Mouse (Mus musculus): Measurements from ENCODE around the gene Map2k4. TPM values are rescaled to one million over a fixed set of nuclear protein-coding genes. Genes with fewer than 3 reads are reported as not detected.

Map2k4 gene
- polyA plus RNA-seq, 1 experiment from 2014 or later, result 135 TPM

- Histone ChIP-seq H3K27ac (ENCODE audit: low read depth, low read length) (peak within 1 kb of the TSS; percentile 71), H3K36me3 (ENCODE audit: control insufficient read depth, insufficient read depth, low read length) (no peaks in the 10 kb centered on the region), H3K4me1 (ENCODE audit: control insufficient read depth, insufficient read depth, low read length) (peaks cover 8% of the 10 kb centered on the region), H3K9me3 (ENCODE audit: control insufficient read depth, low read length) (no peaks in the 10 kb centered on the region), H3K4me2 (ENCODE audit: low read depth, low read length) (peak within 1 kb of the TSS; percentile 94), H3K4me3 (ENCODE audit: low read depth, low read length) (peak within 1 kb of the TSS; percentile 73), H3K9ac (replicated peaks; ENCODE audit: low read depth, low read length) (peak within 1 kb of the TSS; percentile 63), H3K27me3 (ENCODE audit: control insufficient read depth, insufficient read depth, low read length) (no peaks in the 10 kb centered on the region)
- under 1% methylated on average over 58 of the region's 58 CpGs for WGBS
- peak; percentile 97 for ATAC-seq (ENCODE audit: low read depth)
These were observed 18.9 kb upstream of the Map2k4 start, which contains the start of gene Zkscan6 for GRCm38 (mm10) chr11:65806909-65807504. Gene Zkscan6 (plus strand): TSS chr11:65807175.

DNA sequence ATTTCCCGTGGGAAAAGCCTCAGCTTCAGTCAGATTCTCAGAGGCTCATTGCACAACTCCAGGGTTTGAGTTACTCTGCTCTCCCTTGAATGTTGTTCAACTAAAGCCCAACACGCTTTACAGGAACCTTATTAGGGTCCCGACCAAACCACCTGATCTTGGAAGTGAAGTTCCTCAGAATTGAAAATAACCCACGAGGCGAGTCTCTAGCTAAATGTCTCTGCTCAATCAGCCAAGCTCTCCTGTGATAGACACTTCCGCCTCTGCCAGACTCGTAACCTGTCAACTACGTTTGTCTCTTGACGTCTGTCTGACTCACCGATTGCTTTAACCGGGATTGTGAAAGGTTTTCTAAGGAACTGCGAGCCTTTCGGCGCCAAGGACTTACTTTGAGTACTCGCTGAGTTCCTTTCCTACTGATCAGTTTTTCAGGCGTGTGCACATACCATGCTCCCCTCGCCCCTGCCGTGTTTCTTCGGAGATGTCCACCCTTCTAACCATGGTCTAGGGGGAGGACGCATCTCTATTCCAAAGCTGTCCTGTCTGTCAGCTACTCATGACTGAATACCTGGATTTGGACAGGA lies 18.3 kb upstream of the Map2k4 start:
- Histone ChIP-seq H3K9ac (replicated peaks; ENCODE audit: low read depth, low read length) (peak overlapping the region; percentile 63), H3K36me3 (ENCODE audit: control insufficient read depth, insufficient read depth, low read length) (no peaks in the 10 kb centered on the region), H3K27me3 (ENCODE audit: control insufficient read depth, insufficient read depth, low read length) (no peaks in the 10 kb centered on the region), H3K27ac (ENCODE audit: low read depth, low read length) (peak overlapping the region; percentile 36), H3K9me3 (ENCODE audit: control insufficient read depth, low read length) (no peaks in the 10 kb centered on the region), H3K4me2 (ENCODE audit: low read depth, low read length) (peak overlapping the region; percentile 94), H3K4me1 (ENCODE audit: control insufficient read depth, insufficient read depth, low read length) (peaks cover 8% of the 10 kb centered on the region), H3K4me3 (ENCODE audit: low read depth, low read length) (peak overlapping the region; percentile 73)
- WGBS, result 1% methylated on average over 20 of the region's 20 CpGs
- ATAC-seq (ENCODE audit: low read depth), result peak; percentile 70

GRCm38 (mm10) chr11:65801899-65802298 lies 13.8 kb upstream of the Map2k4 start:
- 68% methylated on average over 3 of the region's 3 CpGs for WGBS
- Histone ChIP-seq H3K4me3 (ENCODE audit: low read depth, low read length) (no peak overlapping the region), H3K4me2 (ENCODE audit: low read depth, low read length) (no peak overlapping the region), H3K4me1 (ENCODE audit: control insufficient read depth, insufficient read depth, low read length) (peaks cover 2% of the 10 kb centered on the region; the same call in 1 of the 2 replicates), H3K27me3 (ENCODE audit: control insufficient read depth, insufficient read depth, low read length) (no peaks in the 10 kb centered on the region), H3K9ac (replicated peaks; ENCODE audit: low read depth, low read length) (no peak overlapping the region), H3K36me3 (ENCODE audit: control insufficient read depth, insufficient read depth, low read length) (no peaks in the 10 kb centered on the region), H3K27ac (ENCODE audit: low read depth, low read length) (no peak overlapping the region), H3K9me3 (ENCODE audit: control insufficient read depth, low read length) (no peaks in the 10 kb centered on the region)
- no peak for ATAC-seq (ENCODE audit: low read depth)

GRCm38 (mm10) chr11:65795896-65796295 lies 7.8 kb upstream of the Map2k4 start:
- WGBS, result 55% methylated on average over 1 of the region's 1 CpGs
- H3K27ac ChIP-seq (ENCODE audit: low read depth, low read length), result no peak overlapping the region
- H3K9me3 ChIP-seq (ENCODE audit: control insufficient read depth, low read length), result no peaks in the 10 kb centered on the region
- no peaks in the 10 kb centered on the region for H3K4me1 ChIP-seq (ENCODE audit: control insufficient read depth, insufficient read depth, low read length)
- no peaks in the 10 kb centered on the region for H3K27me3 ChIP-seq (ENCODE audit: control insufficient read depth, insufficient read depth, low read length)
- ATAC-seq (ENCODE audit: low read depth), result no peak
- H3K36me3 ChIP-seq (ENCODE audit: control insufficient read depth, insufficient read depth, low read length), result no peaks in the 10 kb centered on the region
- H3K4me2 ChIP-seq (ENCODE audit: low read depth, low read length), result no peak overlapping the region
- no peak overlapping the region for H3K4me3 ChIP-seq (ENCODE audit: low read depth, low read length)
- H3K9ac ChIP-seq (replicated peaks; ENCODE audit: low read depth, low read length), result no peak overlapping the region

GRCm38 (mm10) chr11:65794428-65795219 lies 6.5 kb upstream of the Map2k4 start:
- Histone ChIP-seq H3K27me3 (ENCODE audit: control insufficient read depth, insufficient read depth, low read length) (no peaks in the 10 kb centered on the region), H3K9ac (replicated peaks; ENCODE audit: low read depth, low read length) (no peak overlapping the region), H3K4me1 (ENCODE audit: control insufficient read depth, insufficient read depth, low read length) (no peaks in the 10 kb centered on the region), H3K4me3 (ENCODE audit: low read depth, low read length) (no peak overlapping the region), H3K27ac (ENCODE audit: low read depth, low read length) (no peak overlapping the region), H3K36me3 (ENCODE audit: control insufficient read depth, insufficient read depth, low read length) (no peaks in the 10 kb centered on the region), H3K4me2 (ENCODE audit: low read depth, low read length) (no peak overlapping the region), H3K9me3 (ENCODE audit: control insufficient read depth, low read length) (no peaks in the 10 kb centered on the region)
- no peak for ATAC-seq (ENCODE audit: low read depth)
- 84% methylated on average over 10 of the region's 10 CpGs for WGBS

GRCm38 (mm10) chr11:65787421-65788151 lies 511 bp downstream of the Map2k4 start:
- H3K9ac ChIP-seq (replicated peaks; ENCODE audit: low read depth, low read length), result peak overlapping the region; percentile 96
- under 1% methylated on average over 48 of the region's 71 CpGs for WGBS
- no peaks in the 10 kb centered on the region for H3K9me3 ChIP-seq (ENCODE audit: control insufficient read depth, low read length)
- ATAC-seq (ENCODE audit: low read depth), result peak; percentile 87
- no peaks in the 10 kb centered on the region for H3K36me3 ChIP-seq (ENCODE audit: control insufficient read depth, insufficient read depth, low read length)
- H3K27ac ChIP-seq (ENCODE audit: low read depth, low read length), result peak overlapping the region; percentile 89
- peak overlapping the region; percentile 78 for H3K4me2 ChIP-seq (ENCODE audit: low read depth, low read length)
- H3K27me3 ChIP-seq (ENCODE audit: control insufficient read depth, insufficient read depth, low read length), result no peaks in the 10 kb centered on the region
- H3K4me1 ChIP-seq (ENCODE audit: control insufficient read depth, insufficient read depth, low read length), result peaks cover 15% of the 10 kb centered on the region
- peak overlapping the region; percentile 79 for H3K4me3 ChIP-seq (ENCODE audit: low read depth, low read length)

DNA sequence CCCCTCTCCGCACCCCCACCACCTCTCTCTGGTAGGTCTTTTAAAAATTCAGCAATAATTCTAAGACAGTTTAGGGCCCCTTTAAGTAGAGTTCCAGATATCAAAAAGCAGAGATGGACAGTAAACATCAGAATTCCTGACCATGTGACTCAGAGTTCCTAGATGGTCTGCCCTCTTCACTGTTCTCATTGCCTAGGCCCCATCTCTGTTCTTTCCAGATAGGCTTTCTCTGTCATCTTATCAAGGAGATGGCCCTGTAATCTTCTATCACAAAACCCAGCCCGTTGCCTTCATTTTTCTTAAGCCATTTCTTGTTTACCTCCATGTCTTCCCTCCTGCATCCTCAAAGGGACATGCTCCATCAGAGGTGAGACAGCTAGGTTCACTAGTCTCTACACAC lies 1.9 kb downstream of the Map2k4 start:
- H3K4me3 ChIP-seq (ENCODE audit: low read depth, low read length), result peak overlapping the region; percentile 79; the same call in 1 of the 2 replicates
- H3K9me3 ChIP-seq (ENCODE audit: control insufficient read depth, low read length), result no peaks in the 10 kb centered on the region
- peaks cover 15% of the 10 kb centered on the region for H3K4me1 ChIP-seq (ENCODE audit: control insufficient read depth, insufficient read depth, low read length)
- no peak overlapping the region for H3K27ac ChIP-seq (ENCODE audit: low read depth, low read length)
- no peak for ATAC-seq (ENCODE audit: low read depth)
- H3K9ac ChIP-seq (replicated peaks; ENCODE audit: low read depth, low read length), result no peak overlapping the region
- no peaks in the 10 kb centered on the region for H3K36me3 ChIP-seq (ENCODE audit: control insufficient read depth, insufficient read depth, low read length)
- 96% methylated on average over 2 of the region's 2 CpGs for WGBS
- H3K4me2 ChIP-seq (ENCODE audit: low read depth, low read length), result peak overlapping the region; percentile 78
- H3K27me3 ChIP-seq (ENCODE audit: control insufficient read depth, insufficient read depth, low read length), result no peaks in the 10 kb centered on the region

DNA sequence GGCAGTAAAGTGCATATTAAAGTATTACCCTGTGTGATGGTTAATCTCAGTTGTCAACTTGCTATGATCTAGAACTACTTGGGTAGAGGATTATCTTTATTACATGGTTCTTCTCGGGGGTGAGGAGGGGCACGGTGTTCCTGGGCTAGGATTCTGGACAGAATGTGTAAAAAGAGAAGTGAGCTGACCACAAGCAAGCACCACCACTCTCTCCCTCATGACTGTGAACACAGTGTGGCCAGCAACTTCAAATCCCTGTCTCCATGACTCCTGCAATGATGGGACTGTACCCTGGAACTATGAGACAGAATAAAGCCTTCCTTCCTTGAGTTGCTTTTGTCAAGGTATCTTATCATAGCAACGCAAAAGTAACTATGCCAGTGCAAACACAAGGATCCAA lies 6.5 kb downstream of the Map2k4 start:
- Histone ChIP-seq H3K27me3 (ENCODE audit: control insufficient read depth, insufficient read depth, low read length) (no peaks in the 10 kb centered on the region), H3K4me2 (ENCODE audit: low read depth, low read length) (no peak overlapping the region), H3K9me3 (ENCODE audit: control insufficient read depth, low read length) (no peaks in the 10 kb centered on the region), H3K27ac (ENCODE audit: low read depth, low read length) (no peak overlapping the region), H3K4me1 (ENCODE audit: control insufficient read depth, insufficient read depth, low read length) (peaks cover 8% of the 10 kb centered on the region), H3K36me3 (ENCODE audit: control insufficient read depth, insufficient read depth, low read length) (0 out of 2 replicates have a peak, but pooled peaks cover 5% of the 10 kb centered on the region), H3K9ac (replicated peaks; ENCODE audit: low read depth, low read length) (no peak overlapping the region), H3K4me3 (ENCODE audit: low read depth, low read length) (no peak overlapping the region)
- WGBS, result 91% methylated on average over 3 of the region's 3 CpGs
- no peak for ATAC-seq (ENCODE audit: low read depth)

Measured in neural tube, embryonic 14.5 days (tissue).